In genomic region chr11:51636323-51636684, GRCm38 (mm10) we compare ENCODE assay signal across 8 mouse cellular contexts. TPM values are rescaled to one million over a fixed set of nuclear protein-coding genes. Genes with fewer than 3 reads are reported as not detected.
DNase-seq lines count a peak whose midpoint lies in the region; ATAC-seq lines count a peak whose summit lies in the region.

No protein-coding gene starts in this region.

- H3K27me3 ChIP-seq in heart, embryonic 13.5 days (replicated peaks) = peaks cover 6% of the 10 kb centered on the region; the same call in 1 of the 2 replicates

- WGBS in heart, embryonic 13.5 days = 5% methylated on average over 6 of the region's 6 CpGs

- no peak; the same call in 1 of the 2 replicates for ATAC-seq in heart, embryonic 13.5 days (ENCODE audit: extremely low read depth, insufficient number of reproducible peaks, low FRiP score, low TSS enrichment)

- DNase-seq in CD4-positive helper T cell, adult 2 months (ENCODE audit: low read depth, low spot score) = peak; percentile 88
- peak; percentile 83 for DNase-seq in T-cell, adult 2 months (ENCODE audit: low spot score)
- peak; percentile 86 for DNase-seq in embryo, embryonic 11 days
- peak; percentile 78 for DNase-seq in kidney, postnatal 10 days
- peak; percentile 65 for DNase-seq in lung, postnatal 25 days (ENCODE audit: low spot score)
- DNase-seq in right cerebral cortex, adult 2 months (ENCODE audit: low spot score in 2 of 2) = peak; percentile 60 to 69
- no peak for DNase-seq in layer of hippocampus, postnatal 36 days

- H3K27ac ChIP-seq in heart, embryonic 13.5 days (replicated peaks) = peak overlapping the region; percentile 76

- peak overlapping the region; percentile 89 for H3K9ac ChIP-seq in heart, embryonic 13.5 days

- no peaks in the 10 kb centered on the region for H3K9me3 ChIP-seq in heart, embryonic 13.5 days

- H3K4me3 ChIP-seq in heart, embryonic 13.5 days = peak overlapping the region; percentile 91

- H3K4me1 ChIP-seq in heart, embryonic 13.5 days = peaks cover 33% of the 10 kb centered on the region

- H3K4me2 ChIP-seq in heart, embryonic 13.5 days = peak overlapping the region; percentile 76

- no peaks in the 10 kb centered on the region for H3K36me3 ChIP-seq in heart, embryonic 13.5 days

RNA-seq across cellular contexts. Expression of gene Rmnd5b, which starts 0.6 kb away (rescaled TPM):
- 31.0 and 33.5 TPM in 2 replicates for polyA plus RNA-seq in heart, embryonic 13.5 days (2015; fragmentation: Nextera tagmentation; extraction: Ambion mirVana)
- total RNA-seq in layer of hippocampus, postnatal 36 days (2021) = 10 to 100 TPM; 60.0 to 62.6 TPM

RNA-seq across cellular contexts. Expression of gene N4bp3, which starts 14.3 kb away (rescaled TPM):
- 12.7 and 14.1 TPM in 2 replicates for polyA plus RNA-seq in heart, embryonic 13.5 days (2015; fragmentation: Nextera tagmentation; extraction: Ambion mirVana)
- 10 to 100 TPM; 12.4 to 12.6 TPM for total RNA-seq in layer of hippocampus, postnatal 36 days (2021)

RNA-seq across cellular contexts. Expression of gene D930048N14Rik, which starts 14.4 kb away (rescaled TPM):
- polyA plus RNA-seq in heart, embryonic 13.5 days (2015; fragmentation: Nextera tagmentation; extraction: Ambion mirVana) = 0.86 and 0.94 TPM in 2 replicates
- 1 to 10 TPM; 1.5 to 1.9 TPM for total RNA-seq in layer of hippocampus, postnatal 36 days (2021)

RNA-seq across cellular contexts. Expression of gene Nhp2, which starts 16.8 kb away (rescaled TPM):
- 101 and 102 TPM in 2 replicates for polyA plus RNA-seq in heart, embryonic 13.5 days (2015; fragmentation: Nextera tagmentation; extraction: Ambion mirVana)
- total RNA-seq in layer of hippocampus, postnatal 36 days (2021) = 10 to 100 TPM; 41.8 to 45.5 TPM

RNA-seq across cellular contexts. Expression of gene Hnrnpab, which starts 29.7 kb away (rescaled TPM):
- polyA plus RNA-seq in heart, embryonic 13.5 days (2015; fragmentation: Nextera tagmentation; extraction: Ambion mirVana) = 273 and 282 TPM in 2 replicates
- total RNA-seq in layer of hippocampus, postnatal 36 days (2021) = 100 to 1,000 TPM; 147 to 154 TPM

Comparison
In these comparisons a context has a peak if more than half of its experiments do, and no peak if none do; other contexts are left out.
1. DNase-seq: peak in CD4-positive helper T cell, adult 2 months (single experiment), T-cell, adult 2 months (single experiment), embryo, embryonic 11 days (single experiment), kidney, postnatal 10 days (single experiment), lung, postnatal 25 days (single experiment) and right cerebral cortex, adult 2 months (2 of 2); none in layer of hippocampus, postnatal 36 days (0 of 2).